Mouse (Mus musculus) limb, embryonic 11.5 days (tissue): ENCODE measurements around the gene Mef2a. TPM values are rescaled to one million over a fixed set of nuclear protein-coding genes. Genes with fewer than 3 reads are reported as not detected.

ENCODE experiments used
- ATAC-seq: fragments of 200-750 bp; cut with Nextera tagmentation; 2 replicates; pipeline ENCODE4 v1.8.0; 2017; ENCODE audit warnings: low read depth; ENCODE audit not compliant: insufficient number of reproducible peaks, low FRiP score, low TSS enrichment
- DNase-seq: peaks from one replicate; pipeline ENCODE4 v3.0.0-alpha.2; 2015; ENCODE audit warnings: low spot score
- H3K27ac ChIP-seq: fragments of 300-500 bp; sonication (generic); replicated peaks from 2 replicates; pipeline ENCODE4 v1.5.1; 2014; ENCODE audit warnings: low read depth, mild to moderate bottlenecking, low read length
- H3K27me3 ChIP-seq: fragments of 300-500 bp; sonication (generic); 2 replicates; pipeline ENCODE4 v1.6.1; 2014; ENCODE audit warnings: mild to moderate bottlenecking, low read length, mixed read lengths; ENCODE audit not compliant: control insufficient read depth, insufficient read depth
- H3K36me3 ChIP-seq: fragments of 300-500 bp; sonication (generic); 2 replicates; pipeline ENCODE4 v1.6.1; 2014; ENCODE audit warnings: mild to moderate bottlenecking, low read length, moderate library complexity, mixed read lengths; ENCODE audit not compliant: control insufficient read depth, insufficient read depth
- H3K4me1 ChIP-seq: fragments of 300-500 bp; sonication (generic); 2 replicates; pipeline ENCODE4 v1.6.1; 2014; ENCODE audit warnings: low read length, mixed read lengths; ENCODE audit not compliant: control insufficient read depth, insufficient read depth
- H3K4me2 ChIP-seq: fragments of 300-500 bp; sonication (generic); 2 replicates; pipeline ENCODE4 v1.6.1; 2014; ENCODE audit warnings: low read depth, mild to moderate bottlenecking, moderate library complexity; ENCODE audit not compliant: severe bottlenecking
- H3K4me3 ChIP-seq: fragments of 300-500 bp; sonication (generic); 2 replicates; pipeline ENCODE4 v1.5.1; 2014; ENCODE audit warnings: low read depth, low read length
- H3K9ac ChIP-seq: fragments of 300-500 bp; sonication (generic); 2 replicates; pipeline ENCODE4 v1.6.1; 2014; ENCODE audit warnings: mild to moderate bottlenecking, low read length
- H3K9me3 ChIP-seq: fragments of 300-500 bp; sonication (generic); 2 replicates; pipeline ENCODE4 v1.6.1; 2016; ENCODE audit warnings: low read length; ENCODE audit not compliant: control insufficient read depth
- WGBS: fragments of 180-500 bp; shearing (Covaris S2); extraction: QIAGEN DNeasy Blood & Tissue Kit; methylation state at CpG from one replicate; pipeline ENCODE4 v1.1.7; 2014; 5-methylcytosine and 5-hydroxymethylcytosine counted together
- polyA plus RNA-seq: library from polyadenylated mRNA; unstranded; fragments of >200 nt; fragmentation: Nextera tagmentation; extraction: Ambion mirVana; gene quantifications from 2 replicates; pipeline ENCODE4 v1.2.1, GENCODE M21; 2014

Gene Mef2a
- polyA plus RNA-seq, 1 experiment from 2014 or later = 24.0 TPM

DNA sequence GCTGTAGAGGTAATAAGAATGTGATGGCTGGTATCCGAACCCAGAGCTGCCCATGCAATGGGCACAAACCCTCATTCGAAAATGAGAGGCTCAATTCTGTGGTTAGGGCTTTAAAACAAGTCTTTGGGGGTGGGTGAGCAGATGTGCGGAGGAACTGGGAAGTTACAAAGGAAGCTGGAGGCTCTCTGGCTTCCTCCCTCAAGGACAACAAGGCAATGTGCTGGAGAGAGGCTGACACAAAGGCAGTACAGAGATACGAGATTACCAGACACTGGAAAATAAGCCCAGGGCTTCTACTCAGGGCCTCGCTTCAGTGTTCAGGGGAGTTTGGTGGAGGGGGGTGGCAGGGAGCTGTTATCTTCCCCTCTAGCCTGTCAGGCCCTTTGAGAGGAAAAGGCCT is 1.3 kb upstream of the Mef2a start:
- H3K36me3 ChIP-seq = no peaks in the 10 kb centered on the region
- H3K4me2 ChIP-seq = no peak overlapping the region
- H3K27me3 ChIP-seq = no peaks in the 10 kb centered on the region
- DNase-seq = no peak
- no peak overlapping the region for H3K4me3 ChIP-seq
- 54% methylated on average over 5 of the region's 5 CpGs for WGBS
- H3K4me1 ChIP-seq = no peaks in the 10 kb centered on the region
- no peak overlapping the region; the same call in 1 of the 2 replicates for H3K27ac ChIP-seq
- no peaks in the 10 kb centered on the region for H3K9me3 ChIP-seq
- no peak overlapping the region for H3K9ac ChIP-seq
- no peak for ATAC-seq

GRCm38 (mm10) chr7:67373584-67373960 is 914 bp upstream of the Mef2a start:
- DNase-seq = no peak
- peak overlapping the region; percentile 94 for H3K9ac ChIP-seq
- WGBS = 37% methylated on average over 6 of the region's 6 CpGs

GRCm38 (mm10) chr7:67371891-67372672 is 576 bp downstream of the Mef2a start:
- Histone ChIP-seq H3K4me2 (peak overlapping the region; percentile 71), H3K4me3 (peak overlapping the region; percentile 90), H3K9ac (peak overlapping the region; percentile 94), H3K36me3 (no peaks in the 10 kb centered on the region), H3K9me3 (no peaks in the 10 kb centered on the region), H3K27ac (peak overlapping the region; percentile 95), H3K27me3 (no peaks in the 10 kb centered on the region), H3K4me1 (no peaks in the 10 kb centered on the region)
- DNase-seq (peak; percentile 55), ATAC-seq (peak; percentile 74)
- WGBS = under 1% methylated on average over 48 of the region's 75 CpGs

More at GRCm38 (mm10) chr7:67373584-67373960, 914 bp upstream of the Mef2a start:
- Histone ChIP-seq H3K27ac (peak overlapping the region; percentile 95), H3K36me3 (no peaks in the 10 kb centered on the region), H3K4me1 (no peaks in the 10 kb centered on the region), H3K9me3 (no peaks in the 10 kb centered on the region), H3K4me3 (peak overlapping the region; percentile 90), H3K4me2 (peak overlapping the region; percentile 71), H3K27me3 (no peaks in the 10 kb centered on the region)
- no peak for ATAC-seq

DNA sequence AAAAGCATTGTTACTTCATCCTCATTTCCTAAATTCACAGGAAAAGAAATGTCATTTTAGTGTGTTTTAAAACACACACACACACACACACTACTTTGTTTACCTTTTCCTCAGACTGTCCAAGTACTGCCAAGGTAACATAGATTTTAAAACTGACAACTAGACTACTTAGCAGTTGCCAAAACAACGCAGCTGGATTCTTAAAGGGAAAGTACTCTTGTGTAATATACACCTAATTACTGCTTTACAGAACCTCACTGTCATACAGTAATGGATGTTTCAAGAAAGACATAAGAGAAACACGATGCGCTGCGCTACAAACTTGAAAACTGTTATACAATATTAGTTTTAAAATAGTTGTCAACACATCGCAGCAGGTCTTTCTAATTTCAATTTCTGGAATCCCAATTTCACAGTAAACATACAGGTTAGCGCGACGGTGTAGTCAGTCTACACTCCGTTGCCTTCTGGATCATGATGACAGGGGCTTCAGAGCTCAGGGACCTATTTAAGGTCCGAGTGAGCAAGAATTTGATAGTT is 1.2 kb downstream of the Mef2a start:
- Histone ChIP-seq H3K9ac (peak overlapping the region; percentile 94), H3K4me3 (peak overlapping the region; percentile 90), H3K9me3 (no peaks in the 10 kb centered on the region), H3K4me1 (no peaks in the 10 kb centered on the region), H3K27me3 (no peaks in the 10 kb centered on the region), H3K36me3 (no peaks in the 10 kb centered on the region), H3K27ac (no peak overlapping the region), H3K4me2 (peak overlapping the region; percentile 71)
- WGBS = 17% methylated on average over 10 of the region's 10 CpGs
- ATAC-seq = no peak
- DNase-seq = peak; percentile 24

DNA sequence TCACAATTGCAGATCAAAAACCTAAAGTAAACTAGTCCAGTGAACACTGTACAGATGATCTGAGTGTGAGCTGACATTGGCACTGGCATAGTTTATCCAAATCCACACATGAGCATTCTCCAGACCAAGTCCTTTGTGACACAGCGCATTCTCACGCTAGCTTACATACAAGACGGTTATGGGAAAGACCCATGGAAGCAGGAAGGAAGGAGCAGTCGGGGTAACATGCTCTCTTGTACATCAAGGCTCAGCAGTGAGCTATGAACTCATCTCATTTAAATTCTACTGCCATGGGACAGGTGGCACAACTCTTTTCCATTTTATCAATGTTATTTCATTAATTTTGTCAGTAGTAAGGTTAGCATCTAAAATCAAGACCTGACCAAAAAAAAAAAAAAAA is 3.0 kb downstream of the Mef2a start:
- H3K27ac ChIP-seq = no peak overlapping the region
- H3K4me1 ChIP-seq = no peaks in the 10 kb centered on the region
- H3K27me3 ChIP-seq = no peaks in the 10 kb centered on the region
- no peak for ATAC-seq
- H3K4me3 ChIP-seq = no peak overlapping the region
- no peaks in the 10 kb centered on the region for H3K9me3 ChIP-seq
- H3K4me2 ChIP-seq = no peak overlapping the region
- 91% methylated on average over 4 of the region's 4 CpGs for WGBS
- no peak overlapping the region for H3K9ac ChIP-seq
- no peaks in the 10 kb centered on the region for H3K36me3 ChIP-seq
- DNase-seq = no peak

GRCm38 (mm10) chr7:67368394-67368793 is 4.3 kb downstream of the Mef2a start:
- H3K4me3 ChIP-seq = no peak overlapping the region
- no peaks in the 10 kb centered on the region for H3K9me3 ChIP-seq
- no peaks in the 10 kb centered on the region for H3K27me3 ChIP-seq
- DNase-seq (no peak), ATAC-seq (no peak)
- H3K36me3 ChIP-seq = no peaks in the 10 kb centered on the region
- WGBS = 95% methylated on average over 2 of the region's 2 CpGs
- H3K4me2 ChIP-seq = no peak overlapping the region
- no peak overlapping the region for H3K27ac ChIP-seq
- H3K9ac ChIP-seq = no peak overlapping the region
- no peaks in the 10 kb centered on the region for H3K4me1 ChIP-seq

DNA sequence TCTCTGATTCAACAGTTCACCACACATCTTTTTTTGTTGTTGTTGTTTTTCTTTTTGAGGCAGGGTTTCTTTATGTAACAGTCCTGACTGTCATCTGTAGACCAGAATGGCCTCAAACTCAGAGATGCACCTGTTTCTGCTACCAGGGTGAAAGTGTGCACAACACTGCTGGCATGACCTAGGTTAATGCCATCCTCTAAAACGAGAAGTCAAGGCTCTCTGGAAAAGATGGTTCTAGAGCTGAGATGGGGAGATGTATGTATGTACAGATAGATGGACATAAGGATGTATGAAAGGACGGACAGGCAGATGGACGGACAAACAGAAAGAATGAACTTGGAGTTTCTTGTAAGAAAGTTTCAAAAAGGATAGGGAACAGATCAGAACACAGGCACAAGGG is 12.1 kb downstream of the Mef2a start:
- no peaks in the 10 kb centered on the region for H3K27me3 ChIP-seq
- DNase-seq (no peak), ATAC-seq (no peak)
- 0 out of 2 replicates have a peak, but pooled peaks cover 3% of the 10 kb centered on the region for H3K9me3 ChIP-seq
- H3K36me3 ChIP-seq = peaks cover under 1% of the 10 kb centered on the region; the same call in 1 of the 2 replicates
- no peaks in the 10 kb centered on the region for H3K4me1 ChIP-seq
- no peak overlapping the region for H3K27ac ChIP-seq
- H3K4me2 ChIP-seq = no peak overlapping the region
- no peak overlapping the region for H3K9ac ChIP-seq
- WGBS = 89% methylated on average over 3 of the region's 3 CpGs
- no peak overlapping the region for H3K4me3 ChIP-seq

- no peak overlapping the region for H3K4me2 ChIP-seq
- 0 out of 2 replicates have a peak, but pooled peaks cover 3% of the 10 kb centered on the region for H3K9me3 ChIP-seq
- H3K9ac ChIP-seq = no peak overlapping the region
- ATAC-seq (no peak), DNase-seq (no peak)
- H3K36me3 ChIP-seq = peaks cover 2% of the 10 kb centered on the region; the same call in 1 of the 2 replicates
- H3K27ac ChIP-seq = no peak overlapping the region
- H3K27me3 ChIP-seq = no peaks in the 10 kb centered on the region
- no peak overlapping the region for H3K4me3 ChIP-seq
- H3K4me1 ChIP-seq = no peaks in the 10 kb centered on the region
Measured at GRCm38 (mm10) chr7:67359863-67360262, 12.8 kb downstream of the Mef2a start.
